Mouse (Mus musculus) cortical plate, adult 2 months (tissue): Measurements from ENCODE around the gene Ccin.

ENCODE experiments used
- CTCF ChIP-seq: fragments of 200-500 bp; IDR thresholded peaks from 2 replicates; pipeline ENCODE4 v1.5.1; 2011; ENCODE audit warnings: mild to moderate bottlenecking, control low read depth, low read length; ENCODE audit not compliant: insufficient read depth; ENCODE audit errors: extremely low read depth
- POLR2A ChIP-seq: fragments of 200-500 bp; IDR thresholded peaks from 2 replicates; pipeline ENCODE4 v1.6.1; 2011; ENCODE audit warnings: mild to moderate bottlenecking, low read length, control low read depth; ENCODE audit not compliant: insufficient read depth; ENCODE audit errors: extremely low read depth

- TF ChIP-seq POLR2A: no peak
- no peak for TF ChIP-seq CTCF
Measured at GRCm38 (mm10) chr4:43942421-43942820, 40.9 kb upstream of the Ccin start.
